Mouse (Mus musculus) mouse embryonic stem cell (cell line): Measurements from ENCODE around the gene Gmppb.

Experiments
- in situ Hi-C, 2 experiments: fragments of 300-500 bp; cut with MboI; formaldehyde crosslinking; loops; 1 replicate in 1 of 2; 3 replicates in 1 of 2; pipeline ENCODE4 v1.14.3; 2019 to 2020; ENCODE audit warnings: low sequenced_read_pairs in 2 of 2, low pct_unique_long_range_greater_than_20kb in 1 of 2, mixed read lengths in 1 of 2; ENCODE audit not compliant: unreplicated experiment in 1 of 2

Gmppb gene

GRCm38 (mm10) chr9:108067900-108068299 lies 18.9 kb downstream of the Gmppb start:
- in situ Hi-C loops: loop anchor here (5.0 kb wide), 1 partner anchor 166 kb away; no protein-coding TSS in a partner anchor

GRCm38 (mm10) chr9:108069007-108069406 lies 20.0 kb downstream of the Gmppb start:
- in situ Hi-C loops: loop anchor here (5.0 kb wide), 1 partner anchor 167 kb away; no protein-coding TSS in a partner anchor

GRCm38 (mm10) chr9:108069529-108069928 lies 20.5 kb downstream of the Gmppb start:
- in situ Hi-C loops: loop anchor here (5.0 kb wide), 1 partner anchor 167 kb away; no protein-coding TSS in a partner anchor

DNA sequence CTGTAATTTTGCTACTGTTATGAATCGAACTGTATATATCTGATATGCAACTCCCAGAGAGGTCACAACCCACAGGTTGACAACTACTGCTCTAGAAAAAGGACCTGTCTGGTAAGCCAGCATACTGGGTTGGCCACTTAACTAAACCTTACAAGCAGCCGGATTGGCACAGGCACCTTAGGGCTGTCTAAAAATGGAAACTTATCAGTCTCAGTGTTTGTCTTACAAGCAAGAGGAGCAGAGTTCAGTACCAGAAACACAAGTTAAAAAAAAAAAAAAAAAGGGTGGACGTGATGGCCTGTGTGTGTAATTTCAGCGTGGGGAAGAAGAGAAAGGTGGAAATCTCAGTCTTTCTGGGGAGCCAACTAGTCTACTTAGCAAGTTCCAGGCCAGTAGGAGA lies 22.8 kb downstream of the Gmppb start:
- in situ Hi-C loops: no loop called here

GRCm38 (mm10) chr9:108072481-108072924 lies 23.5 kb downstream of the Gmppb start:
- in situ Hi-C loops: no loop called here

DNA sequence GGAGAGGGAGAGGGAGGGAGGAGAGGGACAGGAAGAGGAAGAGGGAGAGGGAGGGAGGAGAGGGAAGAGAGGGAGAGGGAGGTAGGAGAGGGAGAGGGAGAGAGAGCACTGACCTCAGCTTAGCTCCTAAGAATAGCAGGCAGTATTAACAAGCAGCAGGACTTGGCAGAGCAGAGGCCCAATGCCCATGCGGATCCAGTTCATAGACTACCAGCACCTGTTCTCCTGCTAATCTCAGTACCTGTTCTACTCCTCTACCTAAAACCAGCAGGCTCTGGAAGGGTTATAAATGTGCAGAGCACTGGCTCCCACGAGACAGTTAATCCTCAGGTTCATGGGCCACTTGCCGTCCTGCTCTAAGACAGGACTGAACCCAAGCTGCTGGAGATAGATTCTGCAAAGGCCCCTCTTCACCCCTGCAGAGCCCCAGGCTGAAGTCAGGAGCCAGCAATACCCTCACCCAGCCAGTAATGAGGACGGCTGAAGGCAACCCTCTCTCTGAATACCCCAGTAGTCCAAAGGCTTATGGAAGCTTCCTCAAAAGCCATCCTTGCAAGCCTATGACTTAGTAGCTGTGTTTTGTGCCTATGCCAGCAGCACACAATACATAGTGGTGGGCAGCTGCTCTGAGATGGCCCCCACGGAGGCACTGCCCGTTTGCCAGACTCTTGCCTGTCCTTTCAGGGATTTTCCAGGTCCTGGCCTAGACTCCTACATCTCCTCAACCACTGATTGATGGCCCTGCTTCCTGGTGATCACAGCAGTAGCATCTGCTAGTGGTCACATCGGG lies 24.3 kb downstream of the Gmppb start:
- in situ Hi-C loops: no loop called here

DNA sequence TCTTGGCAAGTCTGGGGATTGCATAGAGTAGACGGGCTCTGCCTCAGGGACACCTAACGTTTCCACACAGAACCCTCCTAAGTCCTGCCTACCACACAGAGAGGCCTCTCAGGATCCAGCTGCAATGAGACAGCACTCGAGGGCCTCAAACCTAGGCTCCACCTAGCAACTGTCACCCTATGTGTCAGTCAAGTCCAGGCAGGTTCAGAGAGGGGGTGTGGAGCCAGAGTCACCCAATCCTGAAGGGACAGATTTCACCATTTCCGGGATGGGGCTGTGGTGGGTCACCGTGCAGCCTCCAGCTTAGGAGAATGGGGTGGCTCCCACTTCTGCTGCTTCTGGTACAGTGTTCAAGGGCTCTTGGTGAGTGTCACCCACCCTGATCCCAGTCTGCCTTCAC lies 31.1 kb downstream of the Gmppb start, which contains the start of gene Mst1:
TSS of gene Mst1 (plus strand) at position 269 of the 400 bp plus-strand sequence.
- in situ Hi-C loops: no loop called here

DNA sequence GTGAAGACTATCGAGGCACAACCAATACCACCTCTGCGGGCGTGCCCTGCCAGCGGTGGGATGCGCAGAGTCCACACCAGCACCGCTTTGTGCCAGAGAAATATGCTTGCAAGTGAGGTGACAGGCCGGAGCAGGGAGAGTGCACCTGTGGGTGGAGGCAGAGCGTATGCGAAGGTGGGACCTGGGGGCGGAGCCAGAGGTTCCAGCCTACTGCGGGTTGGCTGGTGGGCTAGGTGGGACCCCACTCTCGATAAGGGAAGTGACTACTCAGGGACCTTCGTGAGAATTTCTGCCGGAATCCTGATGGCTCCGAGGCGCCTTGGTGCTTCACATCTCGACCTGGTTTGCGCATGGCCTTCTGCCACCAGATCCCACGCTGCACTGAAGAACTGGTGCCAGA lies 33.5 kb downstream of the Gmppb start:
- in situ Hi-C loops: no loop called here

- in situ Hi-C loops: no loop called here
Measured at GRCm38 (mm10) chr9:108082988-108083431, 34.0 kb downstream of the Gmppb start, which contains the start of gene Rnf123. Rnf123 (minus strand) TSS chr9:108083346.

- in situ Hi-C loops: no loop called here
Measured at GRCm38 (mm10) chr9:108083561-108083960, 34.5 kb downstream of the Gmppb start.

DNA sequence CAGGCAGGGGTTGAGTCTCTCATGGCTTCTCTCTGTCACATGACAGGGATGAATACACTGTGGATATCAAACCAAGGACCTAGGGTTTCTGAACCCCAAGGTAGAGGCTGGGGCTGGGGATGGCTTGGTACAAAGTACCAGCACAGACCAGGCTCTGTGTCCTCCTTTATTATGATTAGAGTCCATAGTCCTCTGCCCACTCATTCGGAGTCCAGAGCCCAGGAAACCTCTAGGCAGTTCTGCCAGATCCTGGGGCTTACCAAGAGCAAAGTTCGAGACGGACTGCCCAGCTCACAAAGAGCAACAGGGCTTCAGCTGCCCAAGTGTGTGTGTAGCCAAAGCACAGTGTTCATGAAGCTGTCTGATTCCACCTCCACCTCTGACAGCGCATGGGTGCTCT lies 36.2 kb downstream of the Gmppb start:
- in situ Hi-C loops: no loop called here

DNA sequence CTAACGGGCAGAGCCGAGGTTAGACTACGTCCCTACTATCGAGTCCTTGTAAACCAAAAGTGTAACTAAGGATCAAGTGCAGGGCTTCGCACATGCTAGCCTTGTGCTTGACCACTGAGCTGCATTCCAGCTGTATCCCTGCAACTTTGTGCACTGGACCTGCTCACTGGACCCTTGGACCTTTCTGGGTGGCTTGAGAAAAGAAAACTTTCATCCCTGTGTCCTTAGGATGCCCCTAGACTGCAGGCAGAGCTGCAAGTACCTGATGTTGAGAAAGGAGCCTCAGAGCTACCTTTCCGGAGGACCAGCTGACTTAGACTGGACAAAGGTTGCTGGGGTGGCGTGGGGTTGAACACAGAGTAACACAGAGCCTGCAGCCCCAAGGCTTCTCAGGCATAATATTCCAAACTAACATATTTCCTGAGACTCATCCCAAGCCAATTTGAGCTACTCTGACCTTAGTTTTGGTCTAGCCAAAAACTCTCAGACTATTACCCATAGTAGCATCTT lies 41.6 kb downstream of the Gmppb start:
- in situ Hi-C loops: no loop called here

DNA sequence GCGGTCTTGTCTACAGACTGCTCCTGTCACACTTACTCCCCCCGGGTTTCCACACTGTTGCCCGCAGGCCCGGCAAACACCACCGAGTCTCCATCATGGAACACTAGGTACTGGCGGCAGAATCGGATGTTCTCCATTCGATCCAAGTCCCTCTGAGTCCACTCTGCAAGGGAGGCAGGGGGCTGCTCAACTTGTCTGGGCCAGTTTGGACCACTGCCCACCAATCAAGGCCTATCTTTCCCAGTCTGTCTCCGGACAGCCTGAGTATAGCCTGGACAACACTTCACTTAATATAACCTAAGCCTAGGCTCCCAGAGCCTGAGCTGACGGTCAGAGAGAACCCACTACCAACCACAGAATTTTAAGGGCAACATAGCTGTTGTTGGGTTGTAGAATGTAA lies 44.5 kb downstream of the Gmppb start:
- in situ Hi-C loops: no loop called here

DNA sequence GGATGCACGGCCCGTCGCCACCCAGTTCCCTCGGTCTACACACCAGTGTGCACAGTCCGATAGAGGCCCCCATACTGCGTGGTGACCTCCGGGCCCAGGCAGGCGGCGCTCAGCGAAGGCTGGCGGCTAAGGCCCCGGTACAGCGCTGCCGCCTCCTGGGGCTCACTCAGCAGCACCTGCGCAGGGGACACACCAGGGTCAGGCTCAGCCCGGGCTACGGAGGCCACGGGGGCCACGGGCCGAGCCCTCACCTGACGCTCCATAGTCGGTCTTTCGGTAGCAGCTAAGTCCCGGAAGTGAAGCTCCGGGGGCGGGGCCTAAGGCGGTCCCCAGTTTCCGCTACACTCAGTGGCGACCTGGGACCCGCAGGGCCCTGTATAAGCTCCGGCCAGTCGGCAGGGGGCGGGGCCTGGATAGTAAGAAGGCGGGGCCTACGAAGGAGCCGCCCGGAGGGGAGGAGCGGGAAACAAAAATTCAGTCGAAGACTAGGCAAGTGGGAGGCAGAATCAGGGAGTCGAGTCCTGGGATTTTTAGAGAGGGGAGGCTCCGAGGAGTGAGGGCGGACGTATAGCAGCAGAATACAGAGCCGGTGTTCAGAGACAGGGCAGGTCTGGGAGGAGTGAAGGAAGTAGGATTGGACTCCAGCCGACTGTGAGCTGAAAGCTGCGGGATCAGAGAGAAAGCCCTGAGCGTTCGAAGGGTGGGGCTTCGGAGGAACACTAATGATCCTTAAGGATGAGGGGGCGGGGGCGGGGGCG lies 45.3 kb downstream of the Gmppb start, which contains the start of gene Apeh:
TSS of gene Apeh (minus strand) at position 423 of the 758 bp plus-strand sequence.
- in situ Hi-C loops: no loop called here

DNA sequence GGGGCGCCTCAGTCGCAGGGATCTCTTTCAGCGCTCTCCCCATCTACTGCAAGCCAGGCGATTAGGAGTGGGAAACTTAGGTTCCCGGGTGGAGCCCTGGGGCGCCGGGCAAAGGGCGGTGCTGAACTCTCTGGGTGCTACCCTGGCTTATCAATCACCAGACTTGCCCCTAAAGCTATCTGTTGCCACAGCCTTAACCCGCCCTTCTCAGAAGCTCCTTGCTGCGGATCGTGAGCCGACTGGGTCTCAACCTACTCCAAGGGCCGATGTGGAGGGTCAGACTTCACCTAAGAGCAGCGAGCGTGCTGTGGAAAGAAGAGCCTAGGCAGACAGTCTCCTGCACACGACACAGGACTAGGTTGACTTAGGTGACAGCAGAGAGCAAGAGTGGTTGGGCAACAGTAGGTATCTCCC lies 46.0 kb downstream of the Gmppb start:
- in situ Hi-C loops: loop anchor here (5.0 kb wide), 1 partner anchor 107 kb away; no protein-coding TSS in a partner anchor

GRCm38 (mm10) chr9:108095518-108095917 lies 46.5 kb downstream of the Gmppb start:
- in situ Hi-C loops: loop anchor here (5.0 kb wide), 1 partner anchor 107 kb away; no protein-coding TSS in a partner anchor

GRCm38 (mm10) chr9:108095949-108096712 lies 47.1 kb downstream of the Gmppb start:
- in situ Hi-C loops: loop anchor here (5.0 kb wide), 1 partner anchor 106 kb away; no protein-coding TSS in a partner anchor

DNA sequence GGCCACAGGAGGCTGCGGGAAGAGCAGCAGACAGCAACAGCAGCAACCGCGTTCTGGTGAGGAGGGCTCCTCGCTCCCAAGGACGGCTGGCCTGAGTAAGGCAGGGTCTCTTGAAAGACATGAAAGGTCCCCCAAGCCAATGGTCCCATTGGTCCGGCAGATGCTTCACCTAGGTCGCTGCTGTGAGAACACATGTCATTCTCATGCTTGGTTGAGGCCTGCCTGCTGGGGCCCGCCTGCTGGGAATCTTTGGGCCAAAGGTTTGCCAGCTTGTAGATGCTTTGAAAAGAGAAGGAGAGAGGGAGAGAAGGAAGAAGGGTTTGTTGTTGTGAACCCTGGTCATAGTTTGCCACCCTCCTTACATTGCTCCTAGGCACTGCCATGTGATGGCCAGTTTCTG lies 50.6 kb downstream of the Gmppb start:
- in situ Hi-C loops: loop anchor here (5.0 kb wide), 1 partner anchor 103 kb away; no protein-coding TSS in a partner anchor
